Mouse (Mus musculus) midbrain, embryonic 11.5 days (tissue): ENCODE results near the gene Gm20503. TPM values are rescaled to one million over a fixed set of nuclear protein-coding genes. Genes with fewer than 3 reads are reported as not detected.

Experiments
- polyA plus RNA-seq: library from polyadenylated mRNA; unstranded; fragments of >200 nt; fragmentation: Nextera tagmentation; extraction: Ambion mirVana; gene quantifications from 2 replicates; pipeline ENCODE4 v1.2.1, GENCODE M21; 2014

Gene Gm20503
- polyA plus RNA-seq, 1 experiment from 2014 or later, result 7.8 TPM

Other genes with a start within 250 kb of the Gm20503 start
- gene Olfr267, start 215.5 kb upstream of the Gm20503 start, polyA plus RNA-seq, result 0.11 TPM in 1 of 2 replicates, not detected in the other
- 38.7 and 42.3 TPM in 2 replicates for gene Ecpas, start 90.5 kb upstream of the Gm20503 start, polyA plus RNA-seq
- 0.95 and 1.0 TPM in 2 replicates for gene Zkscan16, start 59.6 kb upstream of the Gm20503 start, polyA plus RNA-seq
- gene Ptgr1, start 16.1 kb upstream of the Gm20503 start, polyA plus RNA-seq, result 16.2 and 17.6 TPM in 2 replicates
- gene Dnajc25, start 8.1 kb upstream of the Gm20503 start, polyA plus RNA-seq, result 5.3 and 5.5 TPM in 2 replicates
- 89.7 and 95.8 TPM in 2 replicates for gene Gng10, start 31.9 kb downstream of the Gm20503 start, polyA plus RNA-seq
- gene AI481877, start 135.8 kb downstream of the Gm20503 start, polyA plus RNA-seq, result not detected in 2 replicates
- 12.8 and 12.9 TPM in 2 replicates for gene Ugcg, start 186.0 kb downstream of the Gm20503 start, polyA plus RNA-seq